In the genomic region with DNA sequence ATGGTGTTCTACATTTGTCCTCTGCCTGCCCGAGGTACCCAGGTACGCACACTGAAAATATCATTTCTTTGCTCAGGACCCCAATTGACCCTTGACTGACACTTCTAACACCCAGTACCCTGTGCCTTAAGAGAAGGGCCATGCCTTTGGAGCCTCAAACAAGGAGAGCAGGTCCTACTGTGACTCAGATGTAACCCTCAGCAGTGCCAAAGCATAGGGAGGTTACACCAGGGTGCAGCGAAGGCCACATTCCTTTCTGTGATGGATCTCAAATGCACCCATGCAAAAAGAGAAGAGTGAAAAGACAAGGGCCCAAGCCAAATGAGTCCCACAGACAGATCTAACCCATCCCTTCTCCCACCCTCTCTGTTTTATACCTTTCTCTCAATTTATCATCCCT, we compare ENCODE assay signal across 26 mouse cellular contexts.
"Had no signal": no experiment of that assay in that cellular context is flagged by ENCODE, and none has a peak within 500 bp of the region (broad histone marks: within the 10 kb centered on the region; RNA-seq: fewer than 3 reads in every experiment).

No protein-coding gene starts in this region.

- H3K4me1 ChIP-seq: liver, embryonic 12.5 days had no signal

- H3K9me3 ChIP-seq: heart, embryonic 13.5 days; heart, embryonic 15.5 days; hindbrain, embryonic 13.5 days; hindbrain, embryonic 15.5 days; kidney, embryonic 15.5 days; limb, embryonic 13.5 days; limb, embryonic 15.5 days; liver, embryonic 12.5 days had no signal

- H3K4me3 ChIP-seq: heart, adult 2 months; heart, embryonic 13.5 days; heart, embryonic 15.5 days; hindbrain, embryonic 13.5 days; hindbrain, embryonic 15.5 days; kidney, embryonic 15.5 days; layer of hippocampus, adult 2 months; limb, embryonic 13.5 days; limb, embryonic 15.5 days; liver, embryonic 12.5 days had no signal

- H3K9ac ChIP-seq: heart, embryonic 13.5 days; heart, embryonic 15.5 days; hindbrain, embryonic 13.5 days; hindbrain, embryonic 15.5 days; kidney, embryonic 15.5 days; limb, embryonic 13.5 days; limb, embryonic 15.5 days; liver, embryonic 12.5 days; liver, embryonic 14.5 days had no signal

- H3K36me3 ChIP-seq: heart, embryonic 13.5 days; heart, embryonic 15.5 days; hindbrain, embryonic 13.5 days; hindbrain, embryonic 15.5 days; kidney, embryonic 15.5 days; limb, embryonic 13.5 days; limb, embryonic 15.5 days; liver, embryonic 12.5 days had no signal

- H3K4me2 ChIP-seq: heart, embryonic 11.5 days; heart, embryonic 13.5 days; heart, embryonic 15.5 days; hindbrain, embryonic 13.5 days; hindbrain, embryonic 15.5 days; kidney, embryonic 15.5 days; limb, embryonic 13.5 days; limb, embryonic 15.5 days; liver, embryonic 12.5 days had no signal

- H3K27ac ChIP-seq: heart, adult 2 months; heart, embryonic 13.5 days; heart, embryonic 15.5 days; hindbrain, embryonic 13.5 days; hindbrain, embryonic 15.5 days; hindbrain, postnatal 0 days; kidney, embryonic 15.5 days; layer of hippocampus, adult 2 months; limb, embryonic 13.5 days; limb, embryonic 15.5 days; liver, embryonic 12.5 days; liver, embryonic 14.5 days had no signal

- ATAC-seq: hindbrain, postnatal 0 days; intestine, embryonic 16.5 days; liver, embryonic 12.5 days had no signal

- DNase-seq: gastrocnemius, postnatal 14 days; gastrocnemius, postnatal 36 days; heart, adult 11 months; heart, adult 2 months; heart, postnatal 14 days; heart, postnatal 36 days; kidney, adult 11 months; kidney, adult 2 months; kidney, adult 9 months; kidney, postnatal 10 days; kidney, postnatal 25 days; kidney, postnatal 4 days; left cerebral cortex, postnatal 4 days had no signal
